Mouse (Mus musculus): ENCODE data around the gene Utp18.

DNA sequence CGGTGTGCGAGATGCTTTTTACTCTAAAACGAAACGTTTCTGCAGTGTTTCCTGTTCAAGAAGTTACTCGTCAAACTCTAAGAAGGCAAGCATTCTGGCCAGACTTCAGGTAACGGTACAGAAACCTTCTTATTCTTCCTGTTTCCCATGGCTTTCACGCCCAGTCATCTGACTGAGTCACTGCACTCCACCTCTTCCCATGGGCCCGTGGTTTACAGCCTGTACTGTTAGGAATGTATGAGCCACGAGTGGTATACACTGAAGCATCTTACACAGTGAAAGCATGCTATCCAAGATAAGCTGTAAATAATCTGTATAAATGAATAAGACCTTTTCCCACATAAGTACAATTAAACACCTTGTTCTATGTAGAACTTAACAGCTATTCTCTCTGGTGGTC lies 23.3 kb upstream of the Utp18 start:
- TF ChIP-seq CTCF (conservative IDR thresholded peaks at IDR 0.05; ENCODE audit: low read length) (no peak), POU5F1 (IDR thresholded peaks at IDR 0.05; ENCODE audit: borderline replicate concordance, low read length) (no peak)
